Mouse (Mus musculus) retina, embryonic 14.5 days (tissue): ENCODE measurements around the gene Arxes2.
"Not testable (repeated sequence)": the region's sequence is repeated elsewhere in the genome, so short reads cannot be mapped to it uniquely, and the experiment has no call there.

Source experiments
- DNase-seq: peaks from one replicate; pipeline ENCODE4 v3.0.0-alpha.2; 2015; ENCODE audit warnings: low spot score

The Arxes2 gene

DNA sequence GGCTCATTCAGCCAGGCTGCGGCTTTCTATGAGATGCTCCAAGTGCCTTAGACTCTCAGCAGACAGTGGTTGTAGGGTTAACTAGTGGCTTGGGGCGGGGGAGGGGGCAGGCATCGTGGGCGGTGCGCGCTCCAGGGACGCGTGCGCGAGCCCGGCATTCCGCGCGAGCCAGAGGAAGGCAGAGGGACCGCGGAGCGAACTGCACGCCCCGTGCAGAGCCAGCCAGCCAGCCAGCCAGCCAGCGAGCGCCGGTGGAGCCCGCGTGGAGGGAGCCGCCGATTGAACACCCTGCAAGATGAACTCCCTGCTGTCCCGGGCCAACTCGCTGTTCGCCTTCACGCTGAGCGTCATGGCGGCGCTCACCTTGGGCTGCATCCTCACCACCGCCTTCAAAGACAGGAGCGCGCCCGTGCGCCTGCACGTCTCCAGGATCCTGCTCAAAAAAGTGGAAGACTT lies at the start of gene Arxes2:
Arxes2 (plus strand) TSS at position 161 of the 456 bp plus-strand sequence.
- not testable (repeated sequence) for DNase-seq

DNA sequence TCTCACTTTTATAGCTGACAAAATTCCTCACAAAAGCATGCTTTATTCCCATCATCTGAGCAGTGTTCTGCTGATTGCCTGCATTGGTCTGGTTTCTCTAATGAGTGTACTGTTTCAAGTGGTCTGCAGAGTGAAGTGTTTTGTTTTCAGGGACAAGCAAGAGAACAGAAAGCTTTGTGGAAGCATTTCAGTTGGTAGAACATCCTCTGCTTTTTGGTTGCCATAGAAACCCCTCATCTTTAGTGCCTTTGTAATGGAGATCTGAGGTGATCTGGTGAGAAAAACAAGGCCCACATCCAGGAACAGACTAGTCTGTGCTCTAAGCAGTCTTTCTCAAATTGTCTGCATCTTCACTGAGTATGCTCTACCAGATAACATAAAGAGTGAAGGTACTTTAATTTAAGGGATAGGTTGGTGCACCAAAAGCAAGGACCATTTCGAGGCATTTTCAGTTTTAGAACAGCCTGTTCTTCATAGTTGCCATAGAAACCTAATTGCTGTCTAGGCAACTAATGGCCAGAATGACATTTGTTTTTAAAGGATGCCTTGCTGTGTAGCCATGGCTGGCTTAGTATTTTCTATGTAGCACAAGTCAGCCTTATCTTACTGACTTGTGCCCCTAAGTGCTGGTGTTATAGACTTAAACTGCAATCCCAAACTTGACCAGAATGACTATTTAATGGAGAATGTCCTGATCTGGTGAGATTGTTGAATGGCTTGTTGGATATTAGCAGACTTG lies 44.8 kb upstream of the Arxes2 start:
- DNase-seq, result no peak

DNA sequence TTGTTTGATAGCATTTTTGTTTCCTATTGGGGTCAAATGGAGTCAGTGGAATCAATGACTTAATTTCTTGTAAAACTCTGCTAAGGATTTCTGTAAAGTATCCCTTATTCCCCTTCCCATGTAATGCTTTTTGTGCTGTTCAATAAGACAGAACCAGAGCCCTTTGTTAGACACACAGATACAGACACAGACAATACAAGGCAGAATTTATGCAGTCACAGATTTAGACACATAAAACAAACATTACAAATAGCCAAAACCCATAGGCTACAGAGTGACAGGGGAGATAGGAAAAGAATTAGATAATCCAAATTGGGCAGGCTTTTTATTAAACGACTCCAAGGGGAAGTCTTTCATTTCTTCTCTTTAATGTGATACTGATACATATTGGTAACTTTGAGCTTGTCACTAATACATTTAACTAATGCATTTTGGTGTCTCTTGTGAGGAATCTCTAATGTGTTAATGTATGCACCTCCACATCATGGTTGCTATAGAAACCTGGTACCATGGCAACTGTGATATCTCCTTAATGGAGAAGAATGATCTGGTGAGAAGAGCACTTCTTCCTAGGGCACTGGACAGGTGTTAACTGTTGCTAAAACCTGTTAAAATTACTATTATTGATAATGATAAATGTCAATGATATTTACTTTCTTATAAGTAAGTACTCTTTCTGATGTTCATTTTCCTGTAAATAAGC lies 36.5 kb upstream of the Arxes2 start:
- DNase-seq, result no peak

DNA sequence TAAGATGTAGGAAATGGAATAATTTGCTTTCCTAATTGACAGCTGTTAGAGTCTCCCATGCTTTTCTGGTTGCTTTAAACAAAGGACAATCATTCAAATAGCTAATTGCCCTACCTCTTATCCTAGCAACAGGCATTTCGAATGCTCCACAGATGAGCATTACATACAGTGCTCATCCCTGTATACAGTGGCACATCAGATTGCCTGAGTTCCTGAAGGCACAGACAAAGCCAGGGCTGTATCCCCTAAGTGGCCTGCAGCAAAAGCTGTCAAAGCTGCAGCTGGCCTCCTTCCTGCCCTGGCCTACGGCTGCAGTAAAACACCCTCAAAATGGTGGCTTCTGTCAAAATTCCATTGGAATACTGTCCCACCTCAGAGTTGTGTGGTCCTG lies 35.9 kb upstream of the Arxes2 start:
- DNase-seq, result no peak

DNA sequence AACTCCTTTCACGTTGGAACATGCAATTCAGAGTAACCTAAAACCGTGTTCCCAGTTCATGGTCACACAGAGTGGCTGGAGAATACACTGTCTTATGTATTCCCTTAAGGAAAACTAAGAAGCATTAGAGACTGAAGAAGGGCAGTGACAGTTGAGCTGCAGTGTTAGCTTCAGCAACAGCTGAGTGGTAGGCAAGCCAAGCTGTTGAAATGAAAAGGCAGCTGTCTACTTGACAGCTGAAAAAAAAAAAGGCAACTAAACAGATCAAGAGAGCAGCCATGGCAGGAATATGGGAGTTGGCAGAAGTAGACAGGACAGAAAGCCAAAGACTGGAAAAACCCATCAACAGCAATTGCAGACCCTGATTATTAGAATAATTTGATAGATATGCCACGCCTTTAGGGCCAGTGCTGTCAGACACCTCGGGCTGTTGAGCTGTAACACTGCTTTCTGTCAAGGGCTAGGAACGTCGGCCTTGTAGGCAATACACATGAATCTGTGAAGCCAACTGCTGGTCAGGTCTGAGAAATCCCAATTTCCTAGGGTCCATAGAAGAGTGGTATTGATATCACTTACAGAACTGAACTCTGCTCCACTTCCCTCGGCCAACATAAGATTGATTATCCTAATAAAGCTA lies 34.9 kb upstream of the Arxes2 start:
- no peak for DNase-seq

DNA sequence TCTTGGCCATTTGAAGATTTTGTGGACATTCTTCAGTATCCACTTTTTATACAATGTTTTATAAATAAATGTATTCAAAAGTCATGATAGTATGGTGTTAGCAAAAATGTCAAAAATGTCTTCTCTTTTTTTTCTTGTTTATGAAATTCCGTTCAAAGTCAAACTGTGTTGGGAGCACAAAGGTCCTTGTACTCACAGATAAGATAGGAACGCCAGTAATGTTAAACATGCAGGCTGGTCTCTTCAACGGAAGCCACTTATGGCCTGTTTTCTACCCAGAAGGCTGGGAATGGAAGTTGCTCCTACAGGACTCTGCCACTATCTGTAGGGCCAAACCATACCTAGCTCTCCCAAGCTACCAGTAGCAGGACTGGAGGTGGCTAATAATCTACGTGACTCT lies 34.1 kb upstream of the Arxes2 start:
- DNase-seq, result no peak

DNA sequence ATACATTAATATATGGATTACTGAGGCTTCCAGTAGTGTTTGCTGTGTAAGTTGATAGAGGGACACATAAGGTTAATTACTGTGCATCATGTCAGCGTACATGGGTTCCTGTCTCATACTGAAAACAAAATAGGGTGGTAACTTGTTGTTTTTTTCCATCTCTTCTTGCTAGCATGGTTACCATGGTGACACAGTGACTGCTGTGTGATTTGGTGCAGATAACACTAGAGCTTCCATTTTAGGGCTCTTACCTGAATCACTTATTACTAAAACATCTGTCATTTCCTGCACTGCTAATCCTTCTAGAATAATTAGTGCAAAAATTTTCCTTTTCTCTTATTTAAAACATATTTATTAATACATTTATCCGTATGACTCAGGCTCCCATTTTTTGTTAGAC lies 31.3 kb upstream of the Arxes2 start:
- DNase-seq, result no peak

DNA sequence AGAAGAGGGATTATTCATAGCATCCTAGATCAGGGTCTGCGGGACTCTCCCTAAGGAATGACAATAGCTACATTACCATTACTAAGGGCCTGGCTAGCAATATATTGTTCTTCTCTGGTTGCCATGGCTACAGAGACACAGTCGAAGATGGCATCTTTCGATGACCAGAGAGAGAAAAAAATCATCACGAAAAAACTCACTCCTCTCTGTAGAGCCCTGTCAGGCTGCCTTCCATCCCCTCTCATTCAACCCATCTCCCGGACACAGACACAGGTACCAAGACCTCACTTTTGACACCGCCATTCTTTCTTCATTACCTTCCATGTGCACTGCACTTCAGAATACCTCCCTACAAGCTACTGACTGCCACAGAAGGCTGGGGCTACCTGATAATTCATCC lies 30.5 kb upstream of the Arxes2 start:
- DNase-seq, result no peak

DNA sequence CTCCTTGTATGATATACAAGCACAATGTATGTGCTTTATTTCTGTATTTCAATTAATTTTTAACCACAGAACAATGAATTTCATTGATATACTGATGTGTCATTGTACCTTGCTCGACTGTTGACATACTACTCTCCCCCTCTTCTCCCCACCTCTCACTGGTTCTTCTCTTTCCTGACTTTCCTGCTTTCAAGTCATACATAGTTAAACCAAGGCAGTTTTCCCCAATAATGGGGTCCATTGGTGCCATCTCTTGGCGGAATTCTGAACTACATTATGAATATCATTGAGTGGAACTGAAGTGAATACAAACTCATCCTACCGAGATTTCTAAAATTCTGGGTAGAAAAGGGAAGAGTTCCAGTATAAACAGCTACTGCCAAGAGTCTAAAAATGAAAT lies 30.0 kb upstream of the Arxes2 start:
- DNase-seq, result peak; percentile 74

DNA sequence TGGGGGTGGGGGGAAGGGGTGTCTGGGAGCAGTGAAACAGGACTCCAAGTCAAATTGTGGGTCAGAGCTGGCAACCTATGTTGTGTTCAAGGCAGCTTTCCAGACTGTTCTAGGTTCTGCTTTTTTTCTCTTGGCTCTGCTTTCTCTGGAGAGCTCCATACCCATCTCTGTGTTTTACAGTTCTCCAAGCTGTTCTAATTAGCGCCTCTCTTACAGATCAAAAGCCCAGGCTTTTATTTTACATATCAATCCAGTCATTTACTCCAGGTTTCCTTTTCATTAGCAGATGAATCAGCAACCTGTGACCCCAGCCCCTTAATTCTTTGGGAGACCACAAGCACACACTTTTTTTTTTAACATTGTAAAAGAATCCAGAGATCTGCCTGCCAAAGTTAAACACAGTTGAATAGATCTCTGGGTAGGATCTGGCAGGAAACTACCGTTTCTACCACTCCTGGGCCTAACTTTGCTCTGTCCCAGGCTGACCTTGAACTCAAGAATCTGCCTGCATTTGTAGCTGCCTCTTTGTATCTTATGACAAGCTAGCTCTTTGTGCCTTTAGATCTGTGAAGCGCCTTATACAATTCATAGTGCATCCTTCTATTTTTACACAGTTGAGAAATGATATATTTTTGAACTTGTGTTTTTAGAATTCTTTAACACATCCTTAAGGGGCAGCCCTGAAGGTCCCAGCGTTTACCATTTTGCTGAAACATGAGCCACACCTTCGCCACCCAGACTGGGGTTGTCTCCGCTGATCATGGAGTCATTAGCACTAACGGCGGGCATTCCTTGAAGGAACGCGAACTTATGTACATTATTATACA lies 19.8 kb upstream of the Arxes2 start:
- no peak for DNase-seq

DNA sequence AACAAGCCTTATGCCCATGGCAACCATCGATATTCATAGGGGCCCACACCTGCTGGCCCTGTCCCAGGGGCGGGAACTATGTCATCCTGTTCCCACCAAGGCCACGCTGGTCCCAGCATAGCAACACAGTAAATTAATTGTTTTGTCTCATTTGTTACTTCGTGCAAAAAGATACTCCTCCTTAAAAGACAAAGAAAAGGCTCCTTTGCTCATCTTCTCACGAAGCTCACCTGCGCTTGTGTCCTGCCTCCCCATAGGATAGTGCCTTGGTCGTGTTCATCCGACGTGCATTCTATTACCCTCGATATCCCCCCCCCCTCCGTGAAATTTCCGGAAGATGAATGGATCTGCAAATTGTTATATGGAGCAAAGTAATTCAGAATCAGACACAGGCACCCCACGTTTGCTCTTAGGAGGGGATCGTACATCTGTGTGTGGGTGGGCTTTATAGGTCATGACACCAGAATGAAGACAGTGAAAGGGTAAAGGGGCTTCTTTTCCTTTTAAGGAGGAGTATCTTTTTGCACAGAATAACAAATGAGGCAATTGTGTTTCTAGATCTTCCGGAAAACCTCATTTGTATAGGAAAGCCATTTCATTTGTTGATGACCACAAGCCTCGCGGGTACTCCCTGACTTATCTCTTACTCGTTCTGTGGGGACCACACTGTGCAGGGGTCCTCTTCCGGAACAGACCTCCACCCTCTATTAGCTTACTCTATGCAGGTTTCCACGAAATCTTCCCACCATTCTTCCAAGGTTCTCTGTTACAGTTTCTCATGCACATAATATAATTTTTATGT lies 19.0 kb upstream of the Arxes2 start:
- DNase-seq, result no peak

DNA sequence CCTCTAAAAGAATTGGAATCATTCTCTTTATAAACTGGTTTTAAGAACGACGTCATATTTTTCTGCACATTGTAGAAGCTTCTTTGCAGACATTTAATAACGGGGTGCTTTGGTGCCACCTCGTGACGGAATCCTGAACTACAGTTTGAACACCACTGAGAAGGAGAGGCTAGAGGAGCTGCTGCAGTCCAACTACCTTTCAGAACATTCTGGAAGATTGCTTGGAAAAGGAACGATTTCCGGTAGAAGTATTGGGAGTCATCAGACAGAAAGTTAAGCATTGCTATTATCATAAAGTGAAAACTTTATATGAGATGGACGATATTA lies 18.4 kb upstream of the Arxes2 start:
- DNase-seq, result peak; percentile 80

DNA sequence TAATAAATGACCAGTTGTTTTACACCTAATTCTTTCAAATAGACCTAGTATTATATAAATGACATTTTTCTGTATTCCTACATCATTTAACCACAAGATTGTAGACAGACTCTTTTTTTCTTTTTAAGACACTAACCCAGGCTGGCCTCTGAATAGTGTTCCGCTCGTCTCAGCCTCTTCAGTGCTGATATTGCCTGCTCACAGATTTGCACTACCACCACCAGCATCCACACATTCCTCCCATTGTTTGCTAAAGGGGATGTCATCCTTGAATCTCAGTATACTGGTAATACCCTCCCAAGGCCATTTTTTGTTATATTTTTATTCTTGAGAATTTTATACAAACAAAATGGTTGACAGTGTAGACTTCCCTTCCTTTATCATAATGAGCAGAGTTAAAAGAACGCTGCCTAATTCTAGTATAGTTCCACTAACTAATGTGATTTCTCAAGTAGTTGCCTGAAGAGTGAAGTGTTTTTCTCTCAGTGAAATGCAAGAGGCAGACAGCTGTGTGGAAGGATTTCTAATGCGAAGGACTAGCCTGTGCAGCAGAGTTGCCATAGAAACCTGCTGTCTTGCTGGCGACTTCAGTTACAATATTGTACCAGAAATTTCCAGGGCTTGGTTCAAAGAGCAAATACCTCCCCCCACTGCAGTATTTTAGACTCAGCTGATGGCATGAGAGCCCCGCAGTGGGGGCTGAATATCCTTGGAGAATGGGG lies 8.9 kb upstream of the Arxes2 start:
- no peak for DNase-seq

DNA sequence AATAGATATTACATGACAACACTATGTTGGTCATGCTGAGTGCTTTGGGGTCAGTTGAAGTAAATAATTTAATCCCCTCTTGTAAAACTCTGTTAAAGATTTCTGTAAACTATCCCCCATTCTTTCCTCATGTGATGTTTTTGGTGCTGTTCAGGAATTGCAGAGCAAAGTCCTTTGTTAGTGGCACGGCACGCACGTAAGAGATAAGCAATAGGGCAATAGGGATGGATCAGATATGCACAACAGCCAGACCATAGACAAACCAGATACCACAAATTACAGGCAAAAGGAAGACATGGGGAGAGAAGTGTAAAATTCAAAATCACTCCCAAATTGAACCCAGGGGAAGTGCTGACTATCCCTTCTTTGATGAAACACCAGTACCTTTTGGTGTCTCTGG lies 7.4 kb upstream of the Arxes2 start:
- no peak for DNase-seq

DNA sequence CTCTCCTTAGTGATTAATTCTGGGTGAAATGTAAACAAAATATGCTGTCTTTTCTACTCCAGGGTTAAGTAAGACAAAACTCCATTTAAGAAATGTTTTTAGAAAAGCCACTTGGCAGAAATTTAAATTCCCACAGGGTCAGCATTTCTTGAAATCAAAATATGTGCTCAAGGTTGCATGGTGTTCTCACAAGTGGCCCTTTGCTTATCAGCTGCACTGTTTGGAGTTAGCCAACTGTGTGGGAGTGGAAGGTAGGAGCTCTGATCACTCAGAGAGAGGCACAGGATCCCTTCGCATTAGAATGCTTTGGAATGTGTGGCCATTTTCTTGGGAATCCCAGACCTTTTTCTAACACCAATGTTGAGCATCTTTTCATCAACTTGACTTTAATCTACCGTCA lies 3.0 kb upstream of the Arxes2 start:
- no peak for DNase-seq

DNA sequence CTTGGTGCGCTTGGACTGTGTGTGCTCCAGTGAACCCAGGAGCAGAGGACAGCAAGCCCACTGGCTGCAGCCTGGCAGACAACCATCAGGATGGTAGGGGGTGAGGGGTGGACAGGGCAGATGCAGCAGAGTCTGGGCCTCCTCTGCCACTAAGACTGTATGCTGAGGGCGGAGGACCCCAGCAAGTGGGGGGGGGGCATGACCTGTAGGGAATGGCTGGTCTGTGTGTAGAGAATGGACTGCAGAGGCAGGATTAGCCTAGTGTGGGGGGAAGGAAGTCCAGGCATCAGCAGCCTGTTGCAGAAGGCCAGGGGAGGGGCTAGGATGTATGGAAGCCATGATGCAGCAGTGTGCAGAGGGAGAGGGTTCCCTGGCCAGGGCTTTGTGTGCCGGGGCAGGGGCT lies 431 bp upstream of the Arxes2 start:
- DNase-seq, result peak; percentile 33

DNA sequence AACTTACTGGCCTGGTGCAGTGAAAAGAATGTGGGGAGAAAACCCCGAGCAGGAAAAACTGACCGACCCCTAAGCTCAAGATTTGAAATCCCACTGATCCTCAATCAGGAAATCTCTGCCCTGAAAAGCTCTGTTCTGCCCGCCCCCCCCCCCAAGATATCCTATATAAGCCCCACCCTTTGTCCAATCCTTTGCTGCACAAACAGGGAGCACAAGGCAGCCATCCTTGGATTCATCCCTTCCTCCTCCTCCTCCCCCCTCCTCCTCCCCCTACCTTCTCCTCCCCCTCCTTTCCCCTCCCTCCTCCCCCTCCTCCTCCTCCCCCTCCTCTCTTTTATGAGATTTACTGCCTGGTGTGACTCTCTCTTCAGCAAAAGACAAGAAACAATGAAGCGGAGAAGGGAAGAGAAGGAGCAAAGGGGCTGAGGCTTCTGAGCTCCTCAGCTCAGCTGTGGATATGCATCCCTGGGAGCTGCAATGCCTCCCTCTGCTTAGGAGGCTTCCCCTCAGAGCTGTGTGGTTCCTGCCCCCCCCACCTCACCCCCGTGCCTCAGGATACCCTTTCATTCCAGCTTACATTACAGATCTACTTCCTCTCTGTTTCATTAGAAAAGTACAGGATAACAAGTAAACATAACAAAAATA lies 13.7 kb downstream of the Arxes2 start:
- no peak for DNase-seq

DNA sequence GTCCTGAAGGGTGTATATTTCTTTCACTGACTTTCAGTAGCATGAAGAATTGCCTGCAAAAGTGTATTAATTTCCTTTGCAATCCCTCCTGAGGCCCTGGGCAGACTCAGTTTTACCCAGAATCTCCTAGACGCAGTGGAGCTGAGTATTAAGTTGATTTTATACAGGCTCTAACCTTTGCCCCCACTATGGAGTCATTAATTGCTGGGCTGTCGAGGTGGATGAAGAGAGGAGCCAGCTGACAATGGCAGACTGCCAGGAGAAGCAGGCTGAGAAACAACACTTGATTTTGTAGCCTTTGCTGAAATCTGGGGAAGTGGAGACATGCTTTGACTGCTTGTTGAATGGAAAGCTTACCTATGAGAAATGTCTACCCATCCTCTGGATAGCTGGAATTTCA lies 20.8 kb downstream of the Arxes2 start:
- no peak for DNase-seq

DNA sequence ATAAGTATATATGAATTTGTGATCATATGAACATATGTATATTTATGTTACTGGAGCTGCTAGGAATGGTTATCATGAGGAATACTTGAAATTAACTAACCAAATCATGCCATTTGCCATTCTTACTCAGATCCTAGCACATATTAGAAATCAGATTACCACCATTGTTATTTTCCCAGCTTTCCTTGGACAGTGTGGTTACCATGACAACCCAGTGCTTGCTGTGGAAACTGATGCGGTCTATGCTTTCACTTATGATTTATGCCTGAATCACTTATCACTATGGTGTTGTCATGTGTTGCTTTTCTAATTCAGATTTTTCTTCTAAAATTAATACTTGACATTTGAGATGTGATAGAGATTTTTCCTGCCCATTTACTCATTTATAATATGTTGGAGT lies 36.7 kb downstream of the Arxes2 start:
- no peak for DNase-seq
